Mouse (Mus musculus) spleen, adult 12 weeks (tissue): Measurements from ENCODE around the gene Fes.
"Not testable (repeated sequence)": the region's sequence is repeated elsewhere in the genome, so short reads cannot be mapped to it uniquely, and the experiment has no call there.

ENCODE experiments used
- DNase-seq: peaks from one replicate; pipeline ENCODE4 v3.0.0; 2022; ENCODE audit warnings: low spot score

The Fes gene

DNA sequence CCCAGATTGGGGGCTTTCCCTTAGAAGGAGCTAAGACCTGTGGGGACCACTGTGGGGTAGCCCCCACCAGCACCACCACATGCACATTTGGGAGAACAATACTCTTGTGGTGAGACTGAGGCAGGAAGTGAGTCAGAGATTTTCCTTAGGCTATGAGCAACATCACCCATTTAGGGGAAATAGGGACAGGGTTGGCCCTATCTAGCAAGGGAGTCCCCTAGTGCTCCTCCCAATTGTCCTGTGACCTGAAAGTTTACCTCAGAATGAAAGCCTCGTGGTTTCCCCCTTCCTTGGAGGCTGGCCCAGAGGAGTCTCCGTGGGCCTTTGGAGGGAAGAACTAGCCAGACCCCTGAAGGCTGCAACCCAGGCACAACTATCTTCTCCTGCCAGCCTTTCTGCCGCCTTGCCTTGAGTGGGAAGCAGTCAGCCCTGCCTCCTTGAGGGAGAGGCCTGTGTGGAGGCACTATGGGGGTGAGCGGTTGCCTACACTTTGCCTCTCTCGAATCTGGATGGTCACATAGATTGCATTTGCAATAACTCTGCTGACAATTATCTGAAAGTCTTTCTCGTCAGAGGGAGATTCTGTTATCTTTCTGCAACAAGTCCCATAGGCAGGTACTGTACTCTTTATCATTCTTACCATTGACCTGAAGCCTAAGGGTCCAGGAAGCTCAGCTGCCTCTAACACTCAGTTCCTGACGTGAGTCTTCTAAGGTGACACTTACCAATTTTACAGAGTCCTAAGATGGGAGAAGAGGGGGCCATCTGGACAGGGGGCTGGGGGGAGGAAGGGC is 16.6 kb upstream of the Fes start:
- DNase-seq, result no peak

DNA sequence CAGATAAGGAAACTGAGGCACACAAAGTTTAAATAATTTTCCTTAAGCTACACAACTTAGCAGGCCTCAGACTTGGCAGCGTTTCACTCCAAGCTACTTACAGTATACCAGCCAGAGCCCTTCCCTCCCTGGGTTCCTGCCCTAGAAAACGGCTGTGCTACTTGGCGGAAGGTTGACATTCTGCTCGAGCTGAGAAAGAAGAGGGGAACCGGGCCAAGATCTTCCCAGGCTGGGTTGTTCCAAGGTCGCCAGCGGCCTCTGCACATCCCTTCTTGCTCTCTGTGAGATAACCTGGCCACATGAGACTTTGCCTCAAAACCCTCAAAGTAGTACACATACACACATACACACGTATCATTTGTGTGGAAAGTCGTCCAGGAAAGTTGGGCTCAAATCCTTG is 15.8 kb upstream of the Fes start:
- no peak for DNase-seq

GRCm38 (mm10) chr7:80402651-80403321 is 15.0 kb upstream of the Fes start:
- peak; percentile 62 for DNase-seq

DNA sequence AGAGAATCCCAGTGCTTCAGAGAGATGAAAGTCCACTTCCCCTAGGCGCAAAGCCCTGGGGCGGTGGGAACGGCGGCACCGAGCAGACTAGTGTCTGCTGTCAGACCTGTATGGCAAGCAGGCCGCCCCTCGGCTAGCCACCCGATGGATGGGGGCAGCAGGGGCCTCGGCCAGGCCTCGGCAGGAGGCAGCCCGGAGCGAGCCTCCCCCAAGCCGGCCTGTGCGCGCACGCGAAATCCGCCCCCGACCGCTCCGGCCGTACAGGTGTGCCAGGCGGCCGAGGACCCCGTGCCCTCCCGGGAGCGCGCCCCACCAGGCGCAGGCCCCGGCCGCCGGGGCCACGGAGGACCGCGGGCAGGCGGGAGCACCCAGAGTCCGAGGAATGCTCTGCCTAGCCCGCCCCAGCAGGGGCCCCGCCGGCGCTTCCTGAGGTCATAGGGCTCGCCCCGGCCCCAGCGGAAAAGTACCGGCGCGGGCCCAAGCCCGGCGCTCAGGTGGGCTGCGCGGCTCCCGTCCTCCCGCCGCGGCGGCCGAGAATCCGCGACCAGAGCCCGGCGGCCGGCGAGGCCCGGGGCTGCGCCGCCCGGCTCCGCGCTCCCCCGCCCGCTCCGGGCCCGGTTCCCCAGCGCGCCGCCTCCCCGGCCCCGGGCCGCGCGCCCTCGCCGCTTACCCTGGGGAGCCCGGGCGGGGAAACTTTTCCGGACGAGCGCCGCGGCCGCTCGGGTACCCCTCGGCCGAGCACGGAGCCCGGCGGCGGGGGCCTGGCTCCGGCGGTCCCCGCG is 14.3 kb upstream of the Fes start:
- DNase-seq, result peak; percentile 42

GRCm38 (mm10) chr7:80401041-80401859 is 13.5 kb upstream of the Fes start:
- no peak for DNase-seq

DNA sequence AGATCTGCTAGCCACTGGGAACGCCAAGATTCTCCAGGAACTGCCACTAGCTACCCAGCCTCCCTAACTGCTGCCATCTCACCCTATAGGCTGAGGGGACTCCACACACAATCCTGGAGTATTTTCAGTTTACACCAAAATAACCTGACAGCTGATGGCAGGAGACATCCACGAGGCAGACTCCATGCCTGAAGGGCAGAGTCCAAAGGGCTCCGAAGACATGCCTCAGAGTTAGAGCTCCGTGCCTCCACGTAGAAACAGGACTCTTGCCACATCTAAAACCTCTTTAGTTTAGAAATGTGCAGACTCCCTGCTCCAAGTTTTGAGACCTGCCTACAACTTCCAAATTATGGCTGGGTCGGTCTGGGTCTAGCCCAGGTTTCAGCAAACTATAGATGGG is 12.8 kb upstream of the Fes start:
- DNase-seq, result no peak

DNA sequence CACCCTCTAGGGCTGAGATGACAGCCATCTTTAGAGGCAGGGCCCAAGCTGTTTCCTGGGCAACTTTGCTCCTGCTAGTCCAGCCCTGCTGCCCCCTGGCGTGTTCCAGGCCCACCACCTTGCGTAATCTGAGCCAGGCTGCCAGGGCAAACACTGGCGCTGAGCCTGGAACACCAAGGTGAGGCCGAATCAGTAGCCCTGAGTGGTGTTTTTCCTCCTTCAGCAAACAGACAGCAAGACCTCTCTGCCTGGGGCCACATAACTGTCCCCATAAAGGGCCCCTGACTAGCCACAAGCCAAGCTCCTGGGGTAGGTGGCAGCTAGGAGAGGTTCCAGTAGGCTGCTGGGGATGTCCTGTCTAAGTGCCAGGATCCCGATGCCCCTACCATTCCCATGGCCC is 12.4 kb upstream of the Fes start:
- no peak for DNase-seq

GRCm38 (mm10) chr7:80398654-80399444 is 11.1 kb upstream of the Fes start:
- no peak for DNase-seq

DNA sequence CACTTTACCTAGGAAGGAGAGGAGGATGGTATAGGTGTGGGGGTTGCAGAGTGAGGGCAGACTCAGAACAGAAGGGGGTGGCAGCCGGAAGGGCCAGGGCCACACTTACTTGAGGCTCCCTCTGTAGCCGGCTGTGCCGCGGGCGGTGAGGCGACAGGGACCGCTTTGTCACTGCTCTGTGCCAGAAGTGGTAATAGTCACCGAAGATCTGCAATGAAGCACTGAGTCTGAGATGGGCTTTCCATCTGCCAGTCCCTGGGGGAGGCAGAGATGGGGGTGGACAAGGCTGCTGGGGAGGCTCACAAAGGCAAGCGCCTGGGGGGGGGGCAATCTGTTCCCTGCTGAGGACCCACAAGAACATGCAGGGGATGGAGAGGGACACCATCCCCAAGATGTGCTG is 10.2 kb upstream of the Fes start:
- DNase-seq, result no peak

DNA sequence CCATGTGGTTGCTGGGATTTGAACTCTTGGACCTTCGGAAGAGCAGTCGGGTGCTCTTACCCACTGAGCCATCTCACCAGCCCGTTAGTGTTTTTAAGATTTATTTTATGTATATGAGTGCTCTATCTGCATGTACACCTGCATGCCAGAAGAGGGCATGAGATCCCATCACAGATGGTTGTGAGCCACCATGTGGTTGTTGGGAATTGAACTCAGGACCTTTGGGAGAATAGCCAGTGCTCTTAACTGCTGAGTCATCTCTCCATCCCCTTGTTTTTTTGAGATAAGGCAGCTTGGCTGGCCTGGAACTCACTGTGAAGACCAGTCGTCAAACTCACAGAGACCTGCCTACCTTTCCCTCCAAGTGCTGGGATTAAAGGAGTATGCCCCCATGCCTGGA is 8.7 kb upstream of the Fes start:
- not testable (repeated sequence) for DNase-seq

DNA sequence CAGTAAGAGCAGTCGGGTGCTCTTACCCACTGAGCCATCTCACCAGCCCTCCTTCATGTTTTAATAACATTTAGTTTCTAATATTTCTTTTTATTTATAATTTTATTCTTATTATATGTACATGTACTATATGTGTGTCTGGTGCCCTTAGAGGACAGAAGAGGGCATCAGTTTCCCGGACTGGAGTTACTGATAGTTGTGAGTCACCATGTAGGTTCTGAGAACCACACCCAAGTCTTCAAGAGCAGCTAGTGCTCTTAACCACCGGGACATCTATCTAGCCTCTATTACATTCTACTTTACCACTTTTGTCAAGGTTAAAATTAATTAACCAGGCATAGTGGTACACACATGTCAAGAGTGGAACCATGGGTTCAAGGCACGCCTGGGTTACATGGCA is 6.9 kb upstream of the Fes start:
- no peak for DNase-seq

DNA sequence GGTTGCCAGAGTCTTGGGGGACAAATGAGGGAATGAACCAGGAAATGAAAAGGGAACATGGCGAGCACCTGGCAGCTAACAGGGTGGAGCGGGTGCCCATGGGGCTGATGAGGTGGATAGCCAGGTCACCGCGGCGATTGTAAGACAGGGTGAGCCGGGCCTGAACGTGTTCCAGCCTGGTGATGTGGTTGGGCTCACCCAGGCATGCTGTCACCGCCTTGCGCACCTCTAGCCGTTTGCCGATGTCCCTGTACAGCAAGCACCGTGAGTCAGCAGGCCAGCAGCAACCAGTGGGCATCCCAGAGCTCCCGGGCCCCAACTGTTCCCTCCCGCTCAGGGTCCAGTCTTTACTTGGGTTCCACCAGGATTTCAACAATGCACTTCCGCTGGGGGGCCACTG is 4.4 kb upstream of the Fes start:
- DNase-seq, result no peak

DNA sequence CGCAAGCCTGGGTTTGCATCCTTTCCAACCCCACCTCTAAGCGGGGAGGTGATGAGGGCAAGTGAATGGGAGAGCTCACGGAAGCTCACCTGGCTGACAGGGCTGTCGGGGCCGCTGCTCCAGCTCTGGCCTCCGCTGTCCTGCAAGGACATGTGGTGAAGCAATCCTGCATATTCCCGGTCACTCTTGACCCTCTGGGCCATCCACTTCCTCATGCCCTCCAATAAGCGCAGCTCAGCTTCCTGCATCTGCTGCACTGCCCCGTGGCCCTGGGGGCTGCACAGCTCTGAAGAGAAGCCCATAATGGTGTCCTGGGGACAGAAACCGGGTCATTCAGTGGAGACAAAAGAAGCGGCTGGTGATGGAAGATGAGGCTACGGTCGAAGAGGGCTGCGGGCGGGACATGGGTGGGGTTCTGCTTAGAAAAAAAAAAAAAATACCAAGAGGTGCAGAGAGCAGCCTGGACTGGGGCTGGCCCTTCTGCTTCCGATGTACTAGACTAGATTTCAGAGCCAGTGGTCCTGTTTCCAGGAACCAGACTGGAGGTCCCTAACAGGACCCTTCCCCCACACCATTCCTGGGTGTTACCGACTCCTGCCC is 613 bp downstream of the Fes start:
- DNase-seq, result no peak

DNA sequence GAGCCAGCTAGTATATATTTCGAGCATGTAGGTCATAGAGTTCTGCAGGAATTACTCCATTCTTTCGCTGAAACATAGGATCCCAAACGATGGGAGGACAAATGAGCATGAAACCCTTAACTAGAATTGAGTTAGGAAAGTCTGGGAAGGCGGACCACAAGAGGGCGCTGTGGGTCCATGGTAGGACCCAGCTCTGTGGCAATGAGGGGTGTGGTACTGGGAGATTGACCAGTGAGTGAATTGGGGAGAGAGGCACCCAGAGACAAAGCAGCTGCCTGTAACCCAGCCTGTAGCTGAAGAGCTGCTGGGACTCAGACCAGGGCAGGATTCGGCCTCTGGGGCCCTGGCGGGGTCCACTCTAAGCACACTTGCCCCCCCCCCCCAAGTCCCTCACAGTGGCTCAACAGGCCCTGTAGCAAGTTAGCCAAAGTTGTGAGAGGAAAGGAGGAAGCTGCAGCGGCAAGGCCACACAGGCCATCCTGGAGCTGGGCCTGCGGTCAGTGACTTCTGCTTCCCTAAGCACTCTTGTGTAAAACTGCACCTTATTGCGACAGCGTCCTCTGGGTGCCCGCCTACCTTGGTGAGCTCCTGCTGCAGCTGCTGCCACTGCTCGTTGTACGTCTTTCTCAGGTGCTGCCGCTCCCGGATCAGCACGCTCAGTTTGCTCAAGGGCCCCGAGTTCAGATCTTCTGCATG is 1.4 kb downstream of the Fes start:
- DNase-seq, result peak; percentile 75

DNA sequence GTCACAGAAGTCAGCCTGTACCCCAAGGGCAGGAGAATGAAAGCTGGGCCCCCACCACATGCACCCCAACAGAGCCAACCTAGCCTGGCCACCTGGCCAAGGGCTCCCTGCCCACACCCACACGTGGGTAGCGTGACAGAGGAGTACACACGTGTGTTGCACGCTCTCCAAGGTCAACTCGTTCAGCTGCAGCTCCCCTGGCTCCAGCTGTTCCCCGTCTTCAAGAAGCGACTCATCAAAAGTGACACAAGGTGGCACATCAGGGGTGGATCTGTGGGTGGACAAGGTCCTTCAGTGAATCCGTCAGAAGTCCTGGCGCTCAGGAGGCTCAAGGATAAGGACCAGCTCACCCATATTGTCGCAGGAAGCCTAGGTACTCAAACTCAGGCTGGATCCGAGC is 4.8 kb downstream of the Fes start:
- DNase-seq, result no peak

DNA sequence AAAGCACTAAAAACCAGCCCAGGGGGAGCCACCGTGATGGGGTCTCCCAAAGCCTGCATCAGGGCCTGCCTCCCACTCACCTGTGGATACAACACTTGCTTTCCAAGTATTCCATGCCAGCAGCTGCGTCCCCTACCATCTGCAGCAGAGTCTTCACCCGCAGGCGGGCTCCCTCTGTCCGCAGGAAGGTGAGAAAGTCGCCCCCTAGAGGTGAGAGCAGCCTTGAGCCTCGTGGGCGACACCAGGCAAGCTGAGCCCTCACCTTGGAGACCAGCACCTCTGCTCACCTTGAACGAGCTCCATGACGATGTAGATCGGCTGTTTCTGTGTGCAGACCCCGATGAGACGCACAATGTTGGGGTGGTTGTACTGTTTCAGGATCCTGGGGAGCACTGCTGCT is 8.2 kb downstream of the Fes start:
- no peak for DNase-seq

DNA sequence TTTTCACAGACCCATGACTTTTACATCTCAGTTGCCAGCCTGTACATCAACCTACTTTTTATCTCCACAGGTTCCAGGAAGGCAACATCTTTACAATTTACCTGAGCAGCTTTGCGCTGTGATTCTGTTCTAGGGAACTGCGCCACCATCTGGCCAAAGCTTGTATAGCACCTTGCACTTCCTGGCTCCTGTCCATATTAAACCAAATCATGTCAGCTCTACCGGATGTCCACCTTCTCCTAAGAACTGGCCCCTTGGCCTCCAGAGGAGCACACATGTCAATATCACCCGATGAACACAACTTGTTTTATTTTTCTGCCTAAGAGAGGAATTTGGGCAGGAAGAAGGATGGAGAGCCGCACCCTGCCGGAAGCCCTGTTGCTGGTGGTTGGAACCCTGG is 10.3 kb downstream of the Fes start:
- peak; percentile 53 for DNase-seq

DNA sequence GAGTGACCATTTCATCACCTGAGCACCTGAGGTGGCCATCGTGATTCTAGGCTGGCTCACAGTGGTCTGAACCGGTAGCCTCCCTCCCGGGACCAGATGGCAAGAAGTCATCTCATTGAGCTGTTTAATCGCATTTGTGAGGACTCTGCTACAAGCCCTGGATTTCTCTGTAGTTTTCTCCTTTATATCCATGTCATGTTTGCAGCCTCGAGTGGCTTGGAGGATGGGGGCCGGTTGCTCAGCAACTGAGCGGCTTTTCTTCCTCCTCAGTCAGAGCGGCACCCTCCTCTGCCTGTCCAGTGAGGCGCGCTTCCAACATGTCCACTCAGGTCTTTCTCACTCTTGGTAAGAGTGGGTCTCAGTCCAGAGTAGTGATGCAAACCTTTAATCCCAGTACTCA is 11.6 kb downstream of the Fes start:
- DNase-seq, result no peak

DNA sequence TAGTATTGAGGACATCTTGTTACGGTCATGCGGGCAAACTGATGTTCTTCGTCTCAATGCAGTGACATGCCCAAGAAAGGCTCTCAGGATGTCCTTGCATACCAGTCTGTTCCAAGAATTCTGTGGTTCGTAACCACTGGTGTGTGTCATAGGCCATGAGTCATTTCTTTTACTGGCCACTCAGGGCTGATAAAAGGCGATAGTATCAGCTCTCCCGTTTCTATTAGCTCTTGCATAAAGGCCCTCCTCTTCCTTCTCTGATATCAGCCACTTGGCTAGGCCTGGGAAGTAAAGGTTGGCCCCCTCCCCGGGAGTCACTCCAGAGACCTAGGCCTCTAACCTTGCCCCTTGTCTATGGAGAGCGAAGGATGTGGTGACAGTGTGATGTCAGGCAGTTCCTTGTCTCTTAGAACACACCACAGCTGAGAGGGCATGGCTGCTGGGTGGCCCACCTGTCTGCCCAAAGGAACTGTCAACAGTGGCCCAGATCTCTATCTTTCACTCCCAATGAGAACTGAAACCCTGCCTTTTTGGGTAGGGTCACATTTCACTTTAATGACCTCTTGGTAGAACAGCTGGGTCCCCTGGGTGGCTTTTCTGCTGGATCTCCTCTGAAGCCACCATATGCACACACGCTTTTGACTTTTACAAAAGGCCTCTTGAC is 12.2 kb downstream of the Fes start:
- DNase-seq, result no peak

DNA sequence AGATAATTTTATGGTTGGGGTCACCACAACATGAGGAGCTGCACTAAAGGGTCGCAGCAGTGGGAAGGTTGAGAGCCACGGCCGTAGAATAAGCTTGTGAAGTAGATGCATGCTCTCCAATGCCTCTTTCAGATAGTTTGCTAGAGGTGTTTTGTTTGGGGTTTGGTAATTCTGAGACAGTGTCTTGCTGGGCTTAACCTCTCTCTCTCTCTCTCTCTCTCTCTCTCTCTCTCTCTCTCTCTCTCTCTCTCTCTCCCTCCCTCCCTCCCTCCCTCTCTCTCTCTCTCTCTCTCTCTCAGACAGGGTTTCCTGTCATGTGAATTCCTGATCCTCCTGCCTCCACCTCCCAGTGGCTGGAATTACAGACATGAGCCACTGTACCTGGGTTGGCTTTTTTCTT is 13.0 kb downstream of the Fes start:
- no peak for DNase-seq
